ENCODE assay signal across 23 mouse cellular contexts in the genomic region with DNA sequence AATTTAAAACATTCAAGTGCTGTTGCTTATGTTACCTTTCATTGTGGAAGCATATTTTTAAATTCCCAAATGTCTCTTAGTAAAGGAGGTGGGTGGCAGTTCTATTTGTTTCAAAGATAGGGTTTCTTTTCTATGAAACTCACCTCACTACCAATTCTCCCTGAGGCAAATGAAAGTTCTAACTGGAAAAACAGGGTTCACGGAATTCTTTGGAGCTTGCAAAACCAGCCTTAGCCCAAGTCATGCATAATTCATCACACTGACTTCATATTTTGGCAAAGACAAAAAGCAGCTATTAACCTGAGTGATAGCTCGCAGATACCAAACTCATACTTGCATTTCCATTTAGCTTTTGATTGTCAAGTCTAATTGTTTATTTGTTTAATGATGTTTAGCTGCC.
A peak's percentile ranks its signal among the peaks of the same experiment; 100 is the strongest.
DNase-seq lines count a peak whose midpoint lies in the region; ATAC-seq lines count a peak whose summit lies in the region.
"Had no signal": no experiment of that assay in that cellular context is flagged by ENCODE, and none has a peak within 500 bp of the region (broad histone marks: within the 10 kb centered on the region; RNA-seq: fewer than 3 reads in every experiment).

No protein-coding gene starts in this region.

- no peaks in the 10 kb centered on the region for H3K9me3 ChIP-seq in embryonic facial prominence, embryonic 11.5 days (replicated peaks; ENCODE audit: control insufficient read depth, low read length)
- no peaks in the 10 kb centered on the region for H3K9me3 ChIP-seq in embryonic facial prominence, embryonic 10.5 days
- no peaks in the 10 kb centered on the region for H3K9me3 ChIP-seq in kidney, embryonic 14.5 days (ENCODE audit: control insufficient read depth, low read length)
- H3K9me3 ChIP-seq: forebrain, embryonic 13.5 days; heart, embryonic 10.5 days; hindbrain, embryonic 15.5 days had no signal

- DNase-seq in embryonic facial prominence, embryonic 11.5 days (ENCODE audit: low spot score) = peak; percentile 26
- no peak for DNase-seq in embryonic facial prominence, embryonic 10.5 days (ENCODE audit: low spot score)
- peak; percentile 3 to 45 for DNase-seq in kidney, adult 8-10 months
- peak; percentile 4 for DNase-seq in urinary bladder, postnatal 14 days (ENCODE audit: low spot score)
- no peak for DNase-seq in urinary bladder, adult 18-20 months (ENCODE audit: low spot score in 2 of 2)
- DNase-seq in ovary, adult 18-20 months (ENCODE audit: low spot score) = no peak
- DNase-seq: adrenal gland, postnatal 25 days; cerebellum, adult 11 months; cerebellum, adult 9-11 months; gastrocnemius, postnatal 10 days; heart, postnatal 4 days; liver, postnatal 0 days; lung, postnatal 10 days; right cerebral cortex, postnatal 14 days had no signal

- WGBS in embryonic facial prominence, embryonic 11.5 days = 49% methylated on average over 2 of the region's 2 CpGs
- 63% methylated on average over 2 of the region's 2 CpGs for WGBS in embryonic facial prominence, embryonic 10.5 days
- WGBS in kidney, embryonic 14.5 days = 53% methylated on average over 2 of the region's 2 CpGs

- no peaks in the 10 kb centered on the region for H3K36me3 ChIP-seq in embryonic facial prominence, embryonic 11.5 days (replicated peaks; ENCODE audit: control insufficient read depth, insufficient read depth, low read depth, low read length)
- H3K36me3 ChIP-seq in embryonic facial prominence, embryonic 10.5 days (replicated peaks) = no peaks in the 10 kb centered on the region
- no peaks in the 10 kb centered on the region for H3K36me3 ChIP-seq in kidney, embryonic 14.5 days (ENCODE audit: control insufficient read depth, insufficient read depth, low read length)
- H3K36me3 ChIP-seq: heart, embryonic 10.5 days; hindbrain, embryonic 15.5 days had no signal

- no peak for ATAC-seq in embryonic facial prominence, embryonic 11.5 days (replicated peaks; ENCODE audit: insufficient number of reproducible peaks, low FRiP score, low TSS enrichment, low read depth)
- ATAC-seq in kidney, embryonic 14.5 days (ENCODE audit: low FRiP score, low TSS enrichment) = no peak
- ATAC-seq in erythroblast, adult 5-6 weeks (replicated peaks; ENCODE audit: low FRiP score, poor library complexity, severe bottlenecking) = no peak
- ATAC-seq: CD4-positive, CD25-positive, alpha-beta regulatory T cell, adult 4 months; forebrain, embryonic 13.5 days; intestine, embryonic 16.5 days; liver, postnatal 0 days had no signal

- no peak overlapping the region for H3K27ac ChIP-seq in embryonic facial prominence, embryonic 11.5 days (replicated peaks; ENCODE audit: low read depth, low read length)
- no peak overlapping the region for H3K27ac ChIP-seq in embryonic facial prominence, embryonic 10.5 days (replicated peaks)
- H3K27ac ChIP-seq in kidney, embryonic 14.5 days (ENCODE audit: low read depth, low read length) = no peak overlapping the region
- H3K27ac ChIP-seq: forebrain, embryonic 13.5 days; heart, embryonic 10.5 days; hindbrain, embryonic 15.5 days had no signal

- H3K4me1 ChIP-seq in embryonic facial prominence, embryonic 11.5 days (ENCODE audit: control insufficient read depth, insufficient read depth, low read length) = no peaks in the 10 kb centered on the region
- no peaks in the 10 kb centered on the region for H3K4me1 ChIP-seq in embryonic facial prominence, embryonic 10.5 days
- no peaks in the 10 kb centered on the region for H3K4me1 ChIP-seq in kidney, embryonic 14.5 days (ENCODE audit: control insufficient read depth, insufficient read depth, low read length)
- H3K4me1 ChIP-seq: forebrain, embryonic 13.5 days; hindbrain, embryonic 15.5 days had no signal

- no peak overlapping the region for H3K4me2 ChIP-seq in embryonic facial prominence, embryonic 11.5 days (ENCODE audit: low read depth, low read length)
- no peak overlapping the region for H3K4me2 ChIP-seq in kidney, embryonic 14.5 days (replicated peaks; ENCODE audit: low read depth, low read length)
- H3K4me2 ChIP-seq: forebrain, embryonic 13.5 days; hindbrain, embryonic 15.5 days; liver, embryonic 11.5 days; midbrain, embryonic 11.5 days had no signal

- H3K27me3 ChIP-seq in embryonic facial prominence, embryonic 11.5 days (ENCODE audit: control insufficient read depth, insufficient read depth, low read length) = no peaks in the 10 kb centered on the region
- H3K27me3 ChIP-seq in embryonic facial prominence, embryonic 10.5 days (replicated peaks; ENCODE audit: low read depth, poor library complexity, severe bottlenecking) = no peaks in the 10 kb centered on the region
- no peaks in the 10 kb centered on the region for H3K27me3 ChIP-seq in kidney, embryonic 14.5 days (ENCODE audit: control insufficient read depth, insufficient read depth, low read length)
- H3K27me3 ChIP-seq: forebrain, embryonic 13.5 days; hindbrain, embryonic 15.5 days had no signal

- H3K4me3 ChIP-seq in embryonic facial prominence, embryonic 11.5 days (ENCODE audit: low read depth, low read length) = no peak overlapping the region
- no peak overlapping the region for H3K4me3 ChIP-seq in embryonic facial prominence, embryonic 10.5 days
- no peak overlapping the region for H3K4me3 ChIP-seq in kidney, embryonic 14.5 days (ENCODE audit: low read length)
- H3K4me3 ChIP-seq: forebrain, embryonic 13.5 days; heart, embryonic 10.5 days; hindbrain, embryonic 15.5 days had no signal

- H3K9ac ChIP-seq in embryonic facial prominence, embryonic 11.5 days (replicated peaks; ENCODE audit: low read length) = no peak overlapping the region
- no peak overlapping the region for H3K9ac ChIP-seq in kidney, embryonic 14.5 days (ENCODE audit: low read depth, low read length)
- H3K9ac ChIP-seq: forebrain, embryonic 13.5 days; hindbrain, embryonic 15.5 days; liver, postnatal 0 days had no signal

Comparison
In these comparisons a context has a peak if more than half of its experiments do, and no peak if none do; other contexts are left out.
1. DNase-seq: peak in embryonic facial prominence, embryonic 11.5 days (single experiment), kidney, adult 8-10 months (2 of 2) and urinary bladder, postnatal 14 days (single experiment); none in embryonic facial prominence, embryonic 10.5 days (single experiment), urinary bladder, adult 18-20 months (0 of 2) and ovary, adult 18-20 months (single experiment).